12 mouse cellular contexts compared by ENCODE assay signal in the genomic region with DNA sequence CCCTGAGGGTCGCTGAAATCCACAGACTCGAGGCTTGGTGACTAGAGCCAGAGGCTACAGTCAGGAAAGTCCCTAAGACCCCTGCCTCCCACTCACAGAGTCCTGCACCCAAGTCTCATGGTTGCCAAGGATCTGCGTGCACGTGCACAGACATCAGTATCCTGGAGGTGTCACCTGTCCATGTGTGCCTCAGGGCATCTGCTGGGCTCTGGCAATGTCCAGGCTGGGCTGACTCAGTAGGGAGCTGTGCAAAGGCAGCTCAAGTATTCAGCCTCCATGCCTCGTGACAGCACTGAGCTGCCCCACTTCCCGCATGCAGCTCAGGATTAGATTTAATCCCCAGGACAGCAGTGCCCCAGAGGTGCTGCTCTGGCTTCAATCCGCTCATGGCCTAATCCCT.
DNase-seq lines count a peak whose midpoint lies in the region; ATAC-seq lines count a peak whose summit lies in the region.
"Had no signal": no experiment of that assay in that cellular context is flagged by ENCODE, and none has a peak within 500 bp of the region (broad histone marks: within the 10 kb centered on the region; RNA-seq: fewer than 3 reads in every experiment).

No protein-coding gene starts in this region.

- no peaks in the 10 kb centered on the region for H3K4me1 ChIP-seq in embryonic facial prominence, embryonic 11.5 days (ENCODE audit: control insufficient read depth, insufficient read depth, low read length)
- H3K4me1 ChIP-seq in midbrain, embryonic 13.5 days (replicated peaks): peaks cover 21% of the 10 kb centered on the region

- ATAC-seq in frontal cortex, adult (ENCODE audit: low TSS enrichment): peak; percentile 84
- ATAC-seq in embryonic facial prominence, embryonic 11.5 days (replicated peaks; ENCODE audit: insufficient number of reproducible peaks, low FRiP score, low TSS enrichment, low read depth): peak; percentile 71; the same call in 1 of the 2 replicates
- peak; percentile 87 for ATAC-seq in midbrain, embryonic 13.5 days

- intact Hi-C loops in left cerebral cortex, postnatal 36 days (cut with DNase I): no loop called here

- H3K9ac ChIP-seq in embryonic facial prominence, embryonic 11.5 days (replicated peaks; ENCODE audit: low read length): no peak overlapping the region
- no peak overlapping the region for H3K9ac ChIP-seq in midbrain, embryonic 13.5 days (replicated peaks)

- WGBS in embryonic facial prominence, embryonic 11.5 days: 25% methylated on average over 7 of the region's 7 CpGs
- WGBS in midbrain, embryonic 13.5 days: 15% methylated on average over 7 of the region's 7 CpGs

- DNase-seq in frontal cortex, postnatal 10 days (ENCODE audit: low spot score in 2 of 2): no peak
- peak; percentile 72 for DNase-seq in cerebellum, adult 11-12 months
- DNase-seq in embryonic facial prominence, embryonic 11.5 days (ENCODE audit: low spot score): peak; percentile 14
- DNase-seq in gastrocnemius, adult 8-10 months (ENCODE audit: low spot score in 2 of 2): no peak
- no peak for DNase-seq in urinary bladder, postnatal 10 days (ENCODE audit: low spot score)
- DNase-seq in left cerebral cortex, postnatal 36 days (ENCODE audit: low spot score in 2 of 2): no peak
- DNase-seq: adrenal gland, postnatal 36 days; kidney, postnatal 10 days; lung, adult 2 months; right cerebral cortex, postnatal 14 days had no signal

- no peak overlapping the region for H3K4me3 ChIP-seq in embryonic facial prominence, embryonic 11.5 days (ENCODE audit: low read depth, low read length)
- no peak overlapping the region for H3K4me3 ChIP-seq in midbrain, embryonic 13.5 days (replicated peaks)

- no peaks in the 10 kb centered on the region for H3K9me3 ChIP-seq in embryonic facial prominence, embryonic 11.5 days (replicated peaks; ENCODE audit: control insufficient read depth, low read length)
- H3K9me3 ChIP-seq in midbrain, embryonic 13.5 days: no peaks in the 10 kb centered on the region

- no peaks in the 10 kb centered on the region for H3K27me3 ChIP-seq in embryonic facial prominence, embryonic 11.5 days (ENCODE audit: control insufficient read depth, insufficient read depth, low read length)
- no peaks in the 10 kb centered on the region for H3K27me3 ChIP-seq in midbrain, embryonic 13.5 days

- H3K4me2 ChIP-seq in embryonic facial prominence, embryonic 11.5 days (ENCODE audit: low read depth, low read length): no peak overlapping the region
- H3K4me2 ChIP-seq in midbrain, embryonic 13.5 days (replicated peaks): no peak overlapping the region

- no peak overlapping the region for H3K27ac ChIP-seq in embryonic facial prominence, embryonic 11.5 days (replicated peaks; ENCODE audit: low read depth, low read length)
- H3K27ac ChIP-seq in midbrain, embryonic 13.5 days: peak overlapping the region; percentile 31

- no peaks in the 10 kb centered on the region for H3K36me3 ChIP-seq in embryonic facial prominence, embryonic 11.5 days (replicated peaks; ENCODE audit: control insufficient read depth, insufficient read depth, low read depth, low read length)
- no peaks in the 10 kb centered on the region for H3K36me3 ChIP-seq in midbrain, embryonic 13.5 days

Comparison
In these comparisons a context has a peak if more than half of its experiments do, and no peak if none do; other contexts are left out.
1. DNase-seq: peak in cerebellum, adult 11-12 months (single experiment) and embryonic facial prominence, embryonic 11.5 days (single experiment); none in frontal cortex, postnatal 10 days (0 of 2), gastrocnemius, adult 8-10 months (0 of 2), urinary bladder, postnatal 10 days (single experiment) and left cerebral cortex, postnatal 36 days (0 of 2).
2. Peak in every context shown above with its lines, with median percentiles within 50 percentile points of each other: ATAC-seq.